Mouse (Mus musculus): ENCODE results near the gene Clip2.
"Not testable (repeated sequence)": the region's sequence is repeated elsewhere in the genome, so short reads cannot be mapped to it uniquely, and the experiment has no call there.

Clip2 gene

GRCm38 (mm10) chr5:134485900-134486665, 66.2 kb downstream of the Clip2 start:
- peak; percentile 67 for DNase-seq

- no peak for DNase-seq
These were observed 67.0 kb downstream of the Clip2 start for GRCm38 (mm10) chr5:134485183-134485730.

- DNase-seq: no peak
These were observed 68.9 kb downstream of the Clip2 start for GRCm38 (mm10) chr5:134483291-134483690.

- no peak for DNase-seq
These were observed 69.9 kb downstream of the Clip2 start for GRCm38 (mm10) chr5:134482331-134482730.

GRCm38 (mm10) chr5:134478886-134479285, 73.3 kb downstream of the Clip2 start:
- DNase-seq: not testable (repeated sequence)

GRCm38 (mm10) chr5:134475686-134476085, 76.5 kb downstream of the Clip2 start:
- DNase-seq: not testable (repeated sequence)

- no peak for DNase-seq
These were observed 77.1 kb downstream of the Clip2 start for GRCm38 (mm10) chr5:134475006-134475605.

GRCm38 (mm10) chr5:134473902-134474301, 78.3 kb downstream of the Clip2 start:
- DNase-seq: no peak

GRCm38 (mm10) chr5:134470538-134471169, 81.6 kb downstream of the Clip2 start:
- no peak for DNase-seq

- DNase-seq: no peak
These were observed 82.6 kb downstream of the Clip2 start for GRCm38 (mm10) chr5:134469559-134470150.

- no peak for DNase-seq
These were observed 84.0 kb downstream of the Clip2 start for GRCm38 (mm10) chr5:134468158-134468765.

GRCm38 (mm10) chr5:134467030-134467549, 85.1 kb downstream of the Clip2 start:
- DNase-seq: no peak

- DNase-seq: no peak
These were observed 85.8 kb downstream of the Clip2 start for GRCm38 (mm10) chr5:134466296-134467029.

GRCm38 (mm10) chr5:134465197-134465596, 87.0 kb downstream of the Clip2 start:
- DNase-seq: no peak

- DNase-seq: no peak
These were observed 88.0 kb downstream of the Clip2 start for GRCm38 (mm10) chr5:134464225-134464624.

- DNase-seq: no peak
These were observed 89.5 kb downstream of the Clip2 start for GRCm38 (mm10) chr5:134462731-134463130.

GRCm38 (mm10) chr5:134462316-134462715, 89.9 kb downstream of the Clip2 start:
- DNase-seq: no peak

- no peak for DNase-seq
These were observed 91.7 kb downstream of the Clip2 start for GRCm38 (mm10) chr5:134460546-134460945.

- DNase-seq: no peak
These were observed 93.1 kb downstream of the Clip2 start for GRCm38 (mm10) chr5:134459096-134459495.

- no peak for DNase-seq
These were observed 93.8 kb downstream of the Clip2 start for GRCm38 (mm10) chr5:134458416-134458815.

GRCm38 (mm10) chr5:134457371-134457770, 94.9 kb downstream of the Clip2 start:
- no peak for DNase-seq

GRCm38 (mm10) chr5:134456503-134456962, 95.7 kb downstream of the Clip2 start, which contains the start of gene Gtf2ird1:
Gene Gtf2ird1, minus strand, starts transcription at chr5:134456716.
- peak; percentile 87 for DNase-seq
